Mouse (Mus musculus): ENCODE results near the gene Smcp.

- TF ChIP-seq CTCF (IDR thresholded peaks at IDR 0.05; ENCODE audit: extremely low read depth, insufficient read depth, low read length), result no peak
- TF ChIP-seq POLR2A (IDR thresholded peaks at IDR 0.05; ENCODE audit: extremely low read depth, insufficient read depth, low read length), result no peak
Measured at GRCm38 (mm10) chr3:92598429-92598828, 9.6 kb upstream of the Smcp start.
